Mouse (Mus musculus) CH12F3 (cell line): ENCODE results near the gene Fbxw24.
"Not testable (repeated sequence)": the region's sequence is repeated elsewhere in the genome, so short reads cannot be mapped to it uniquely, and the experiment has no call there.

Source experiments
- in situ Hi-C: fragments of 300-500 bp; cut with MboI; formaldehyde crosslinking; loops from 2 replicates; pipeline ENCODE4 v1.14.3; 2020; ENCODE audit warnings: low sequenced_read_pairs

Gene Fbxw24

GRCm38 (mm10) chr9:109625957-109626356 lies at the start of gene Fbxw24:
TSS of gene Fbxw24 (minus strand) at chr9:109626057.
- in situ Hi-C loops: not testable (repeated sequence)

GRCm38 (mm10) chr9:109664552-109664951 lies 38.7 kb upstream of the Fbxw24 start, which contains the start of gene Fbxw25:
TSS of gene Fbxw25 (minus strand) at chr9:109664652.
- in situ Hi-C loops: not testable (repeated sequence)

GRCm38 (mm10) chr9:109606837-109607236 lies 19.0 kb downstream of the Fbxw24 start:
- in situ Hi-C loops: not testable (repeated sequence)

- in situ Hi-C loops: not testable (repeated sequence)
These were observed 23.7 kb downstream of the Fbxw24 start for GRCm38 (mm10) chr9:109602128-109602527.

- in situ Hi-C loops: no loop called here
These were observed 28.6 kb downstream of the Fbxw24 start for GRCm38 (mm10) chr9:109597226-109597625.

GRCm38 (mm10) chr9:109594866-109595265 lies 31.0 kb downstream of the Fbxw24 start:
- in situ Hi-C loops: no loop called here

- in situ Hi-C loops: not testable (repeated sequence)
These were observed 57.7 kb downstream of the Fbxw24 start, which contains the start of gene Fbxw15 for GRCm38 (mm10) chr9:109568162-109568561. TSS of gene Fbxw15 (minus strand) at chr9:109568262.

GRCm38 (mm10) chr9:109565546-109565945 lies 60.3 kb downstream of the Fbxw24 start:
- in situ Hi-C loops: no loop called here

- in situ Hi-C loops: not testable (repeated sequence)
These were observed 63.8 kb downstream of the Fbxw24 start for GRCm38 (mm10) chr9:109562106-109562505.

GRCm38 (mm10) chr9:109552483-109552882 lies 73.4 kb downstream of the Fbxw24 start:
- in situ Hi-C loops: no loop called here
